Mouse (Mus musculus) brain, embryonic 18.5 days (tissue): ENCODE results near the gene Zfp646.
"Not testable (repeated sequence)": the region's sequence is repeated elsewhere in the genome, so short reads cannot be mapped to it uniquely, and the experiment has no call there.

Source experiments
- DNase-seq: peaks from one replicate; pipeline ENCODE4 v3.0.0-alpha.2; 2012; ENCODE audit warnings: low read depth, low spot score

The Zfp646 gene

GRCm38 (mm10) chr7:127880431-127880830 is 4.4 kb downstream of the Zfp646 start:
- no peak for DNase-seq

DNA sequence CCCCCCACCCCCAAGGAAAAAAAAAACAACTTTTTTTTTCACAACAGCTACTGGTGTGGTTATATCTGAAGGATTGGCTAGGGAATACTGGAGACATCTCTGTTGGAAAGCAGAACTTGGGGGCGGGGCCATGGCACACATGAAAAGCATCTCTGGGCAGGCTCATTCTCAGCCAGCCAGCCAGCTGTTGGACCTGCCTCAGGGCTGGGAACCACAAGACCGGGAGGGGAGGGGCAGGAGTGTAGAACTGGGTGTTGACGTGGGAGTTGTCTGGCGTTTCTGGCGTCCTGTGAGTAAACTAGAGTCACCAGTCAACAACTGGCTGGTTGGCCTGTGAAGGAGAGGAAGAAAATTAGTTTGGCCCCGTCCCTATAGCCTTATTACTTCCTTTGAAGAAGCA is 9.9 kb downstream of the Zfp646 start:
- no peak for DNase-seq

GRCm38 (mm10) chr7:127886551-127886950 is 10.5 kb downstream of the Zfp646 start:
- DNase-seq = no peak

- DNase-seq = no peak
Observed at GRCm38 (mm10) chr7:127887191-127887590, 11.2 kb downstream of the Zfp646 start.

GRCm38 (mm10) chr7:127887781-127888180 is 11.8 kb downstream of the Zfp646 start:
- DNase-seq = no peak

DNA sequence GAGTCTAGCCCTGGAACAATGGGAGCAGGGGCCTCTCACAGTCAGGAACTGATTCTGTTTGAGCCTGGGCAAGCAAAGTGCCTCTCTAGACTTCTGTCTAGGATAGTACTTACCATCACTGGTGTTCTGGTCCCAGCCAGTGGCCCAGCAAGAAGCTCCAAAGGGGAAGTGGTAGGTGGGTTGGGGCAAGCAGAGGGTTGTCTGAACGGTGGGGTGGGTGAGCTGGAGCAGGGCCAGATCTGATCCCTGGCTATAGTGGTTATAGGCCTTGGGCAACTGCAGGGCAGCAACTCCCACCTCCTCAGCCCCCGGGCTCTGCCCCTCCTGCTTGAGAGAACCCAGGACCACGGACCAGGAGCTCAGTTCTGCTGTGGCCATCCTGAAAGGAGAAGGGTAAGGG is 12.8 kb downstream of the Zfp646 start:
- DNase-seq = no peak

DNA sequence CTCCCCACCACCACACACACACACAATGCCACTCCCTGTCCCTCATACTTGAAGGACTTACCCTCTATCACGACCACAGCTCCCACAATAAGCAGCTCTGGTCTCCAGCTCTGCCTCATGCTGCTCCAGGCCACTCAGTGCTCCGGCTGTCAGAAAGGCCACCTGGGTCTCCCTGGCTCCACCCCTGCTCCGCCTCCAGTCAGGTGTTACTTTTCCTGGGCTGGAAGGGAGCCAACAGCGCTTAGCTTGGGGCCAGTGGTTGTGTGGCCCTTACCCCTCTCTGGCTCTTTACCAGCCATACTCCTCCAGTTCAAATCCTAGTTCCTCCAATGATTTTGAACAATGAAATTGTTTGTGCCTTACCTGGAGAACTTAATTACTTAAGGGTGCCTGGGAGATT is 14.8 kb downstream of the Zfp646 start, which contains the start of gene Prss53:
Gene Prss53, minus strand, starts transcription at position 173 of the 400 bp plus-strand sequence.
- DNase-seq = no peak

DNA sequence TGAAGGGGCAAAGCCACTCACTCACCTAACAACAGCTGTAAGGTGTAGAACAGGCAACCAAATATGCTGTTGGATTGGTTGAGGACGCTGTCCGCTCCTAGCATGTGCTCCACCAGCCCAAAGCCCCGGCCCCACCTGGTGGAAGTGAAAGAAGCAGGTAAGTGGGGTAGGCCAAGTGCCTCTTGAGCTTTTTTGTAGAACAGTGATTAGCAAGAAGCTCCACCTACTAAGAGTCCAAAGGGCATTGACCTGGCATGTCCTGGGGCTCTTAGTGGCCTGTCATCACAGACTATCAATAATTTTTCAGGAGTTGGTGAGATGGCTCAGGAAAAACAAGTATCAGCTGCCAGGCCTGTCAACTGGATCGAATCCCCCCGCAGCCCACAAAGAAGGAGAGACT is 18.5 kb downstream of the Zfp646 start:
- DNase-seq = no peak

DNA sequence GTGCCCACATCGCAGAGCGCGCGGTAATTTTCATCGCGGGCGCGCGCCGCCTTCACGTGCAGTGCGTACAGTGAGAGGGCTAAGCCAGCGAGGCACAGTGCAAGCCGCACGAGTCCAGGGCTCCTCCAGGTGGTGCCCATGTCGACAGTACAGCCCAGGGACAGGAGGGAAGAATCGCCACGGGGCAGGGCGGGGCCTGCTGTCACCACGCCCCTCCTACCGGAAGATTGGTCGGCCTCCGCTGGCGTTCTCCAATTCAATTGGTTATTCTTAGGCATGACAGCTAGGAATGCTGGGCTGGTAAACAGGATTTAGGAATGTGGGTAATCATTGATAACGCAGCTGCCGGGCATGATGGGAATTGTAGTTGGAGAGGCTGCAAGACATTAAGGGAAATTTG is 19.4 kb downstream of the Zfp646 start, which contains the start of the genes Gm21974 and Vkorc1:
Gene Gm21974, minus strand, starts transcription at position 13 of the 400 bp plus-strand sequence.
Gene Vkorc1, minus strand, starts transcription at position 176 of the 400 bp plus-strand sequence.
- DNase-seq = peak; percentile 91

GRCm38 (mm10) chr7:127895891-127896290 is 19.9 kb downstream of the Zfp646 start:
- not testable (repeated sequence) for DNase-seq

GRCm38 (mm10) chr7:127896384-127896783 is 20.4 kb downstream of the Zfp646 start:
- DNase-seq = no peak

- no peak for DNase-seq
Observed at GRCm38 (mm10) chr7:127897542-127897941, 21.5 kb downstream of the Zfp646 start.

DNA sequence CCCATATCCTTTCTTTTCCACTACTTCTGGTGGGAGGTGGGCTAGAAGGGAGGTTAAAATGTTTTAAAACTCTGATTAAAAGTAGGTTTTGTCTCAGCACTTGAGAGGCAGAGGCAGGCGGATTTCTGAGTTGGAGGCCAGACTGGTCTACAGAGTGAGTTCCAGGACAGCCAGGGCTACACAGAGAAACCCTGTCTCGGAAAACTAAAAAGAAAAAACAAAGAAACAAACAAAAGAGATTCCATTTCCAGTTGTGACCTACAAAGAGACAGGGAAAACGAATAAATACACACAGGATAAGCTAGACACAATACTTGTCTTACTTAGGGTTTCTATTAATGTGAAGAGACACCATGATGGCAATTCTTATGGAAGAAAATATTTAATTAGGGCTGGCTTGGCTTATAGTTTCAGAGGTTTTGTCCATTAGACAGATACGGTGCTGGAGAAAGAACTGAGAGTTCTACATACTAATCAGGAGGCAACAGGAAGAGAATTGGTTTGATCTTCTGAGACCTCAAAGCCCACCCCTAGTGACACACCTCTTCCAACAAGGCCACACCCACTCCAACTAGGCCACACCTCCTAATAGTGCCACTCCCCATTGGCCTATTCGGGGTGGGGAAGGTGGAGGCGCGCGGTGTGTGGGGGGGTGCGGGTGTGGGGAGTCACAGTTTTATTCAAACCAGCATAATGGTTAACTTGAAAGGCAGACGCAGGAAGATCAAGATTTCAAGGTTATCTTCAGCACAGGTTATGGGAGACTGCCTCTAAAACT is 22.3 kb downstream of the Zfp646 start:
- no peak for DNase-seq

DNA sequence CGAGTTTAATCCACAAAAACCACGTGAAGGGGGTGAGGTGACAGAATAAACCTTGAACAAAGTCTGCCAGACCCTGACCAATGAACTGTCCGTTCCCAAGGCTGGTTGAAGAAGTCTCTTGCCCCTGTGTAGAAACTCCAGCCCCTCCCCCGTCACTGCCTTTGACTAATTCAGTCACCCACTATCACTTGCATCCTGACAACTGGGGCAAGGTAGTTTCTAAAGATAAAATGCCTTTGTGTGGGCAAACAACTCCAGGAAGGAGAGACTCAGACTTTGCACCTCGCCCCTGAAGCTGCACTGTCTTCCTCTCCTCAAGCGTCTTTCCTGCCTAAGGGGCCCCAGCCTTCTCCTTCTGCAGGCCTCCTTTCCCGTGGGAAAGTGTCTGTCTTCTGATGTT is 24.0 kb downstream of the Zfp646 start:
- no peak for DNase-seq

- DNase-seq = no peak
Observed at GRCm38 (mm10) chr7:127901772-127902171, 25.8 kb downstream of the Zfp646 start.

DNA sequence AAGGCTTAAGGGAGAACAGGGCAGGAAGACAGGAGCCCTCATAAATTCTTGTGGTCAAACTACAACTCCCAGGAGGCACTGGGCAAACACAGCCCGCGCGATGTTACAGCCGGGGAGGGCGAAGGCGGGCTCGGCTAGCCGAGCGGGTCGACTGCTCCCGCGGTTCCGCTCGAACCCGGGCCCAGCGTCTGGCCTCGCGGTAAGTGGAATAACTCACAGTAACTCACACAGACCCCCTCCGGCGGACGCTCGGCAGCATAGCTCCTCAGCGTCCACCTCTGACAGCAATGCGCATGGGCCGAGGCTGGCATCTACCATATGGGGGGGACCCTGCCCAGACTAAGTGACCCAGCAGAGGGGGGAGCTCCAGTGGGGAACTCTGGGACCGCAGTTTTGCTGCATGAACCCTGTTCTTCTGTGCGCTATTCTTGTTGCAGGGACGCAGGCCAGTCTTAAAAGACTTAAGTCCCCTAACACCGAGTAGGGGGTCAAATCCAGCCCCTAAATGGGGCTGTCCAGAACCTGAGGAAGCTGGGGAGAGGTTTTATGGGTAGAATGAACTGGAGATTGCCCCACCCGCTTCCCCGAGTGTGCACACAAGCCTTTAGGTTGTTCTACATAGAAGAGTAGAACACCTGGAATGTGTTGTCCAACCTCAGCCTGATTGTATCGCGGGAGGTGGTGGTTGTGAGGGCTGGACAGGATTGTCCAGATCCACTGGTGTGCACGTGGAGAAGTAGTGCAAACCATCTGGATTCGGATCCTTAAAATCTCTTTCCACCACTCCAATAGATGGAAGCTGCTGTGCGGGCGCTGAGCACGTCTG is 28.2 kb downstream of the Zfp646 start, which contains the start of gene Bckdk:
Gene Bckdk, plus strand, starts transcription at position 112 of the 826 bp plus-strand sequence.
- peak; percentile 56 for DNase-seq

DNA sequence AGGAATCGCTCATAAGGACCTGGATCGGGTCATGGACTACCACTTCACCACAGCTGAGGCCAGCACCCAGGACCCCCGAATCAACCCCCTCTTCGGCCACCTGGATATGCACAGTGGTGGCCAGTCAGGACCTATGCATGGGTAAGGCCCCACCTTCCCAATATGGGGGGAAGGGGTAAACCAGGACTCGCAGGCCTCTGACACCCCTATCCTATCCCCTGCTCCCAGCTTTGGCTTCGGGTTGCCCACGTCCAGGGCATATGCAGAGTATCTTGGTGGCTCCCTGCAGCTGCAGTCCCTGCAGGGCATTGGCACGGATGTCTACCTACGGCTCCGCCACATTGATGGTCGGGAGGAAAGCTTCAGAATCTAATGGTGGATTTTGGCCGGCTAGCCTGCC is 31.9 kb downstream of the Zfp646 start:
- DNase-seq = no peak

GRCm38 (mm10) chr7:127908656-127909055 is 32.6 kb downstream of the Zfp646 start:
- DNase-seq = no peak

- DNase-seq = peak; percentile 83
Observed at GRCm38 (mm10) chr7:127912190-127912871, 36.3 kb downstream of the Zfp646 start, which contains the start of gene Kat8. TSS of gene Kat8 (plus strand) at chr7:127912516.

GRCm38 (mm10) chr7:127912938-127913337 is 36.9 kb downstream of the Zfp646 start:
- DNase-seq = no peak

DNA sequence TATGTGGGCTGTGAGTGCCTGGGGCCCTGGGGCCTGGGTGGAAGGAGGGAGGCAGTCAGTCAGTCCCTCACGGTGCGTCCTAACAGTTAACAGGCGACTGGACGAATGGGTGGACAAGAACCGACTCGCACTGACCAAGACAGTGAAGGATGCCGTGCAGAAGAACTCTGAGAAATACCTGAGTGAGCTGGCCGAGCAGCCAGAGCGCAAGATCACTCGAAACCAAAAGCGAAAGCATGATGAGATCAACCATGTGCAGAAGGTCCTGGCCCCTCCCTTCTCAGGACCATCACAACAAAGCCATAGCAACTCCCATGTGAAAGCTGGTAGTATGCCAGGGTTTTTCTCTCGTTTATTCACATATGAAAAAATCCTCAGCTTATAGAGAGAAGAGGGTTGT is 39.3 kb downstream of the Zfp646 start:
- DNase-seq = no peak

DNA sequence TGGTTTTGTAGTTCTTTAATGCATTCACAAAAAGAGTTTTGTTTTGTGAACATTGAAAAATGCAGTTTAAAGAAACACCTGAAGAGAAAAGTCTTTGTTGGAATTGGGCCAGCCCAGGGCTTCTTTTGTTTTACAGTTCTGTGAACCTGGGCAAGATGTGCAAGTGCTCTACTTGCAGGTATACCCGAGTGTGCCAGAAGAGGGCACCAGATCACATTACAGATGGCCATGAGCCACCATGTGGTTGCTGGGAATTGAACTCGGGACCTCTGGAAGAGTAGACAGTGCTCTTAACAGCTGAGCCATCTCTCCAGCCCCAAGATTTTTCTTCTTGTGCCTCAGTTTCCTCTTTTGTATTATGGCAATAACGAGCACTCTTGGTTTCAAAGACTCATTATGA is 42.2 kb downstream of the Zfp646 start:
- no peak for DNase-seq
